7 mouse cellular contexts compared by ENCODE assay signal in genomic region chr3:84594894-84595676, GRCm38 (mm10). TPM values are rescaled to one million over a fixed set of nuclear protein-coding genes. Genes with fewer than 3 reads are reported as not detected.
A peak's percentile ranks its signal among the peaks of the same experiment; 100 is the strongest.
DNase-seq lines count a peak whose midpoint lies in the region; ATAC-seq and TF ChIP-seq lines count a peak whose summit lies in the region.

No protein-coding gene starts in this region.

- TF ChIP-seq CTCF in testis, adult 2 months (IDR thresholded peaks at IDR 0.05; ENCODE audit: control insufficient read depth, insufficient read depth, insufficient replicate concordance, low read depth, low read length) = no peak

- H3K36me3 ChIP-seq in testis, adult 2 months (ENCODE audit: control insufficient read depth, insufficient read depth, low read length) = no peaks in the 10 kb centered on the region
- H3K36me3 ChIP-seq in forebrain, embryonic 10.5 days (replicated peaks) = no peaks in the 10 kb centered on the region
- no peaks in the 10 kb centered on the region for H3K36me3 ChIP-seq in midbrain, embryonic 16.5 days (ENCODE audit: control insufficient read depth, insufficient read depth, low read length)

- 17% methylated on average over 23 of the region's 23 CpGs for WGBS in forebrain, embryonic 10.5 days
- 7% methylated on average over 23 of the region's 23 CpGs for WGBS in midbrain, embryonic 16.5 days

- H3K9ac ChIP-seq in midbrain, embryonic 16.5 days (ENCODE audit: low read depth, low read length) = no peak overlapping the region

- no peak for ATAC-seq in midbrain, embryonic 16.5 days

- DNase-seq in testis, postnatal 10 days (ENCODE audit: low spot score) = no peak
- DNase-seq in forebrain, embryonic 10.5 days (ENCODE audit: extremely low spot score, low spot score) = no peak
- peak; percentile 39 to 45 for DNase-seq in layer of hippocampus, adult 8-10 months (ENCODE audit: low spot score in 2 of 2)
- DNase-seq in thymus, postnatal 4 days = peak; percentile 31
- DNase-seq in spleen, adult 12 weeks (ENCODE audit: low spot score) = no peak

- H3K27me3 ChIP-seq in testis, adult 2 months (ENCODE audit: control insufficient read depth, insufficient read depth, low read length) = no peaks in the 10 kb centered on the region
- peaks cover 68% of the 10 kb centered on the region for H3K27me3 ChIP-seq in forebrain, embryonic 10.5 days (ENCODE audit: poor library complexity, severe bottlenecking)
- peaks cover 6% of the 10 kb centered on the region for H3K27me3 ChIP-seq in midbrain, embryonic 16.5 days (ENCODE audit: control insufficient read depth, insufficient read depth, low read depth, low read length)

- peak overlapping the region; percentile 39 for H3K4me3 ChIP-seq in testis, adult 2 months (ENCODE audit: control insufficient read depth, low read depth, low read length)
- H3K4me3 ChIP-seq in forebrain, embryonic 10.5 days = peak overlapping the region; percentile 36
- peak overlapping the region; percentile 22 for H3K4me3 ChIP-seq in midbrain, embryonic 16.5 days (ENCODE audit: low read depth, low read length)

- H3K4me2 ChIP-seq in midbrain, embryonic 16.5 days (ENCODE audit: low read length) = peak overlapping the region; percentile 39

- no peaks in the 10 kb centered on the region; the same call in 1 of the 2 replicates for H3K4me1 ChIP-seq in testis, adult 2 months (ENCODE audit: control insufficient read depth, insufficient read depth, low read length)
- H3K4me1 ChIP-seq in forebrain, embryonic 10.5 days = peaks cover 17% of the 10 kb centered on the region
- peaks cover 7% of the 10 kb centered on the region for H3K4me1 ChIP-seq in midbrain, embryonic 16.5 days (ENCODE audit: control insufficient read depth, insufficient read depth, low read length)

- H3K27ac ChIP-seq in testis, adult 2 months (ENCODE audit: control insufficient read depth, insufficient read depth, low read depth, low read length) = no peak overlapping the region
- no peak overlapping the region; the same call in 1 of the 2 replicates for H3K27ac ChIP-seq in forebrain, embryonic 10.5 days
- no peak overlapping the region for H3K27ac ChIP-seq in midbrain, embryonic 16.5 days (ENCODE audit: low read length)

- H3K9me3 ChIP-seq in forebrain, embryonic 10.5 days = no peaks in the 10 kb centered on the region
- H3K9me3 ChIP-seq in midbrain, embryonic 16.5 days (replicated peaks; ENCODE audit: control insufficient read depth, low read length, poor library complexity, severe bottlenecking) = no peaks in the 10 kb centered on the region

- TF ChIP-seq POLR2A in testis, adult 2 months (IDR thresholded peaks at IDR 0.05; ENCODE audit: control insufficient read depth, low read depth, low read length) = no peak

RNA-seq across cellular contexts. Expression of gene Tigd4, which starts 1.7 kb away (rescaled TPM):
- polyA plus RNA-seq in testis, adult 2 months (2012; rRNA removed) = 0.02 and 0.04 TPM in 2 replicates
- polyA plus RNA-seq in forebrain, embryonic 10.5 days (2016; fragmentation: Nextera tagmentation; extraction: Ambion mirVana) = 0.06 TPM in 1 of 2 replicates, not detected in the other
- total RNA-seq in layer of hippocampus, adult 8-10 months (2022) = not detected
- polyA plus RNA-seq in midbrain, embryonic 16.5 days (2015; fragmentation: Nextera tagmentation; extraction: Ambion mirVana) = not detected in 2 replicates

RNA-seq across cellular contexts. Expression of gene Arfip1, which starts 12.7 kb away (rescaled TPM):
- 2.6 and 2.9 TPM in 2 replicates for polyA plus RNA-seq in testis, adult 2 months (2012; rRNA removed)
- 32.0 and 34.8 TPM in 2 replicates for polyA plus RNA-seq in forebrain, embryonic 10.5 days (2016; fragmentation: Nextera tagmentation; extraction: Ambion mirVana)
- 10 to 100 TPM; 20.4 to 23.8 (median 20.6) TPM for total RNA-seq in layer of hippocampus, adult 8-10 months (2022)
- polyA plus RNA-seq in midbrain, embryonic 16.5 days (2015; fragmentation: Nextera tagmentation; extraction: Ambion mirVana) = 22.1 and 22.4 TPM in 2 replicates

Comparison
In these comparisons a context has a peak if more than half of its experiments do, and no peak if none do; other contexts are left out.
1. DNase-seq: peak in layer of hippocampus, adult 8-10 months (2 of 2) and thymus, postnatal 4 days (single experiment); none in testis, postnatal 10 days (single experiment), forebrain, embryonic 10.5 days (single experiment) and spleen, adult 12 weeks (single experiment).
2. Peak in every context shown above with its lines, with median percentiles within 50 percentile points of each other: H3K4me3 ChIP-seq.